Mouse (Mus musculus): ENCODE measurements around the gene Cdh23. TPM values are rescaled to one million over a fixed set of nuclear protein-coding genes. Genes with fewer than 3 reads are reported as not detected.
A peak's percentile ranks its signal among the peaks of the same experiment; 100 is the strongest.

Gene Cdh23
- polyA plus RNA-seq, 1 experiment from 2014 or later, result 2.0 TPM

DNA sequence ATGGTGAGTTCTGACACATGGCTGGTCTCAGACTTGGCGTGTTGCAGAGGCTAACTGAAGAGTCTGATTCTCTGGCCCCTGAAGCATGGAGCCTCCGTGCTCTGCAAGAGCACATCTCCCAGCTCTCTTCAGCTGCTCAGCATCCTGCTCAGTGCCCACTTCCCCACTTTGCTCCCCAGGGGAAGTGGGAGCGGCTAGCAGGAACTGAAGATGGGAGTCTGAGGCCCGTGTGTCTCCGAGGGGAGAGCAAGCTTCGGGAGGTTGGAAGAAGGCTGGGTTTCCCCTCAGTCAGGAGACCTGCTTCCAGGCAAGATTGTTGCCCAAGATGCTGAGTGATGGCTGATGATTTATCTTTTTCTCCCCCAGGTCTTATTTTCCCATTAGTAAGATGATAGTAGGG, 422.9 kb downstream of the Cdh23 start:
- Histone ChIP-seq H3K4me3 (ENCODE audit: low read depth, low read length) (no peak overlapping the region), H3K27me3 (replicated peaks; ENCODE audit: control insufficient read depth, insufficient read depth, low read length) (no peaks in the 10 kb centered on the region), H3K36me3 (ENCODE audit: control insufficient read depth, insufficient read depth, low read length) (no peaks in the 10 kb centered on the region), H3K9me3 (replicated peaks; ENCODE audit: control insufficient read depth, low read length) (no peaks in the 10 kb centered on the region), H3K4me2 (ENCODE audit: low read length) (no peak overlapping the region), H3K9ac (ENCODE audit: low read length) (no peak overlapping the region), H3K4me1 (ENCODE audit: control insufficient read depth, insufficient read depth, low read length) (peaks cover 2% of the 10 kb centered on the region; the same call in 1 of the 2 replicates), H3K27ac (ENCODE audit: low read depth, low read length) (no peak overlapping the region)
- WGBS, result 80% methylated on average over 6 of the region's 6 CpGs
- DNase-seq (ENCODE audit: low spot score) (no peak), ATAC-seq (no peak)

DNA sequence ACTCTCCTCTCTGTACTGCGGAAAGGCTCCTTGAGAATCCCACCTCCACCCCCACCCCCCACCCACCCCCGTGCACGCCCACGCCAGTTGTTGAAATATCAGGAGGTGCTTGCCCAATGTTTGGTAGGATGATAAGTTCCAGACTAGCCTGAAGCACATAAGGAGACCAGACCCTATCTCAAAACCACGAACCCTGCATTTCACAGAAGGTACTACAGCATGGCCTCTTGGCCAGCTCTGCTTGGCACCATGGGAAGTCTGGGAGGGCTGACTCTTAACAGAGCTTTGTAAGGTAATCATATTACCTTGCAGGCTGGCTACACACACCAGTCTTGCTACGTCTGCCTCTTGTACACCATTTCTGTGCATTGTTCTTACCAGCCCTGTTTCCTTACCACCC, 424.0 kb downstream of the Cdh23 start:
- no peak for DNase-seq (ENCODE audit: low spot score)
- H3K36me3 ChIP-seq (ENCODE audit: control insufficient read depth, insufficient read depth, low read length), result no peaks in the 10 kb centered on the region
- H3K4me1 ChIP-seq (ENCODE audit: control insufficient read depth, insufficient read depth, low read length), result no peaks in the 10 kb centered on the region
- no peak overlapping the region for H3K4me3 ChIP-seq (ENCODE audit: low read depth, low read length)
- WGBS, result 72% methylated on average over 6 of the region's 6 CpGs
- H3K27ac ChIP-seq (ENCODE audit: low read depth, low read length), result no peak overlapping the region
- no peak for ATAC-seq
- H3K9ac ChIP-seq (ENCODE audit: low read length), result no peak overlapping the region
- no peak overlapping the region for H3K4me2 ChIP-seq (ENCODE audit: low read length)
- H3K9me3 ChIP-seq (replicated peaks; ENCODE audit: control insufficient read depth, low read length), result no peaks in the 10 kb centered on the region
- no peaks in the 10 kb centered on the region for H3K27me3 ChIP-seq (replicated peaks; ENCODE audit: control insufficient read depth, insufficient read depth, low read length)

DNA sequence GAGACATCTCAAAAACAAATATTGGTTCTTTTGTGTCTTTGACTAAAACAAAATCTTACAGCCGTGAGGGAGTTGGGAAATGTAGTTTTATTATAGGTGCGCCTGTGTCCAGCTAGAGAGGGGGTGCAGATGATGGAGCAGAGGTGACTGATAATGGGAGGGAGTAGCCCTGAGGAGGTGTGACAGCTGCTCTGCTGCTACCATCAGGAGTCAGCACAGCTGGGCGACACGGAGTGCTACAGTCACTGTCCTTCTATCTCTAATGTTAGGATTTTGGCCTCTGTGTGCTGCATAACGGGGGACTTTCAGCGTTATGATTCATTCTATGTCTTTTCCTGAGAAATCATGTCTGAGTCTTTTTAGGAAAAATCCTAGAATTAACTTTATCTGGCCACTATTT, 425.3 kb downstream of the Cdh23 start:
- no peaks in the 10 kb centered on the region for H3K27me3 ChIP-seq (replicated peaks; ENCODE audit: control insufficient read depth, insufficient read depth, low read length)
- H3K4me1 ChIP-seq (ENCODE audit: control insufficient read depth, insufficient read depth, low read length), result no peaks in the 10 kb centered on the region
- 85% methylated on average over 6 of the region's 6 CpGs for WGBS
- ATAC-seq, result no peak
- H3K9ac ChIP-seq (ENCODE audit: low read length), result no peak overlapping the region
- no peaks in the 10 kb centered on the region for H3K36me3 ChIP-seq (ENCODE audit: control insufficient read depth, insufficient read depth, low read length)
- no peak overlapping the region for H3K27ac ChIP-seq (ENCODE audit: low read depth, low read length)
- H3K9me3 ChIP-seq (replicated peaks; ENCODE audit: control insufficient read depth, low read length), result no peaks in the 10 kb centered on the region
- DNase-seq (ENCODE audit: low spot score), result no peak
- H3K4me2 ChIP-seq (ENCODE audit: low read length), result no peak overlapping the region
- H3K4me3 ChIP-seq (ENCODE audit: low read depth, low read length), result no peak overlapping the region

DNA sequence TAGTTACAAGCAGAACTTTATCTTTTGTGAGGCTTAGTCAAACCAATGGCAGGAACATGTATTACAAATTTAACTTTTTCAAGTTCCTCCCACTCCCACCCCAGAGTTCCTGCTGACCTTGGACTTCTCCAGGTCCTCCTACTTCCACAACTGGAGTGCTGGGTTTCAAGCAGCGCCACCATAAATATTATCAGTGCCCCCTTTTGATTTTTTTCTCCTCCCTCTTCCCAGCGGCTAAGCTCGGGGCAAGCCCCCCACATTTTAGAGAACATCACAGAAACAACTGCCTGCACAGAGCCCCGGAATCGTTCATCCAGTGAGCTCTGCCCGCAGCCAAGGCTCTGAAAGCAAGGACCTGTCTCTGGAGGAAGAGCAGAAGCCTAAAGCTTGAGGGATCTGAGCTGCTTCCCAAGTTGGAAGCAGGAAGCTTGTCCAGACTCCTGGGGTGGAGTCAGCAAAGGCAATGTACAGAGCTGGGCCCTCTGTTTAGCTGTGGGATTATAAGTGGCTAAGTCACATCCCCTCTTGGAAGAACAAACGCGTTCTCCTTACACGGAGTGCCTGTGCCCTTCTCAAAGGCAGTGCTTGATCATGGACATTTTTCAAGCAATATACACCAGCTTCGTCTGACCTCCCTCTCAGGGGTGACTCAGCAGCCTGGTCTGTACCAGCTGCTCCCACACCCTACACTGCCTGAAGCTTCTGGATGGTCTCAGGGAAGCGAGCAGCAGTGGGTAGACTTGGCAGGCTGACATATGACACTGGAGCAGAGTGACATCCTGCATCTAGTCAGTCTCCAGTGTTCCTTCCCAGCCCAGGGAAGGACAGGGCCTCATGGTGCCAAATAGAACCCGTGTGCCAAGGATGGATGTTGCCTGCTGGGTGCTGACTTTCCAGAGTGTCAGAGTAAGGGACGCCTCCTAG, 426.9 kb downstream of the Cdh23 start:
- WGBS, result 84% methylated on average over 13 of the region's 13 CpGs
- no peaks in the 10 kb centered on the region for H3K9me3 ChIP-seq (replicated peaks; ENCODE audit: control insufficient read depth, low read length)
- no peaks in the 10 kb centered on the region for H3K4me1 ChIP-seq (ENCODE audit: control insufficient read depth, insufficient read depth, low read length)
- no peak overlapping the region for H3K9ac ChIP-seq (ENCODE audit: low read length)
- ATAC-seq, result no peak
- H3K4me3 ChIP-seq (ENCODE audit: low read depth, low read length), result no peak overlapping the region
- no peak for DNase-seq (ENCODE audit: low spot score)
- H3K27ac ChIP-seq (ENCODE audit: low read depth, low read length), result no peak overlapping the region
- no peak overlapping the region for H3K4me2 ChIP-seq (ENCODE audit: low read length)
- H3K27me3 ChIP-seq (replicated peaks; ENCODE audit: control insufficient read depth, insufficient read depth, low read length), result no peaks in the 10 kb centered on the region
- H3K36me3 ChIP-seq (ENCODE audit: control insufficient read depth, insufficient read depth, low read length), result no peaks in the 10 kb centered on the region

DNA sequence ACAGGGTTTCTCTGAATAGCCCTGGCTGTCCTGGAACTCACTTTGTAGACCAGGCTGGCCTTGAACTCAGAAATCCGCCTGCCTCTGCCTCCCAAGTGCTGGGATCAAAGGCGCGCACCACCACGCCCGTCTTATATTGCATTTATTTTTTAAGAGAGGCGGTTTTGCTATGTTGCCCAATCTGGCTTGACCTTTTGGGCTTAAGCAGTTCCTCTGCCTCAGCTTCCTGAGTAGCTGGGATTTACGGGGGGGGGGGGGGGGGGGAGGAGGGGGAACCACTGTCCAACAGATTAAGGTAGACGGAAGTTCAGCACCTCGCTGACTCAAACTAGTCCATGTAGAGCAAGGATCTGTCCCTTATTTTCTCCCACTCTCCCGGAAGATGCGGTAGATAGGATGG, 427.6 kb downstream of the Cdh23 start:
- Histone ChIP-seq H3K27me3 (replicated peaks; ENCODE audit: control insufficient read depth, insufficient read depth, low read length) (no peaks in the 10 kb centered on the region), H3K9ac (ENCODE audit: low read length) (no peak overlapping the region)
- WGBS, result 86% methylated on average over 10 of the region's 11 CpGs

DNA sequence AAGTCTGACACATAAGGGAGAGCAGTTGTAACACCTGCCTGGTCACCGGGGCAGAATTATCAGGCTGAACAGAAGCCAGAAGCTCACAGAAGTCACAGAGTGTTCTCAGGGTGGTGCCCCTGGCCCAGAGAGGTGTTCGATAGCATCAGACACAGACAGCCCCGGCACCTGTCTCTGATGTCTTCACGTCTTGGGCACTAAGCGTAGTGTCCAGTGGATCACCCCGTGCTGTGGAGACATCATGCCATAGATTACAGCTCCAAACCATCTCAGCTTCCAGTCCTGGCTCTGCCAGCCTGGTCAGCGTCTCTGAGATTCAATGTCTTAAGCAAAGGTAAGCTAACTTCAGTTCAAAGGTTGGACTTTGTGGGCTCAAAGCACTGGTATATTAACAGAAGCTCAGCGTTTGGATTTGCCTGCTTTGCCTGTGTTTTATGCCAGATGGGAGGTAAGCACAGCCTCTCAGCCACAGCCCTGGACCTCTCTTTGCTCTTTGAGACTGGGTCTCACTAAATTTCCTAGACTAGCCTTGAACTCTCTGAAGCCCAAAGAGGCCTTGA, 429.4 kb downstream of the Cdh23 start:
- no peaks in the 10 kb centered on the region for H3K36me3 ChIP-seq (ENCODE audit: control insufficient read depth, insufficient read depth, low read length)
- no peak overlapping the region for H3K4me3 ChIP-seq (ENCODE audit: low read depth, low read length)
- H3K9me3 ChIP-seq (replicated peaks; ENCODE audit: control insufficient read depth, low read length), result no peaks in the 10 kb centered on the region
- H3K4me2 ChIP-seq (ENCODE audit: low read length), result no peak overlapping the region
- no peaks in the 10 kb centered on the region for H3K27me3 ChIP-seq (replicated peaks; ENCODE audit: control insufficient read depth, insufficient read depth, low read length)
- ATAC-seq, result no peak
- peaks cover 3% of the 10 kb centered on the region; the same call in 1 of the 2 replicates for H3K4me1 ChIP-seq (ENCODE audit: control insufficient read depth, insufficient read depth, low read length)
- H3K9ac ChIP-seq (ENCODE audit: low read length), result no peak overlapping the region
- no peak for DNase-seq (ENCODE audit: low spot score)
- WGBS, result 96% methylated on average over 8 of the region's 8 CpGs
- no peak overlapping the region for H3K27ac ChIP-seq (ENCODE audit: low read depth, low read length)

More for the DNA sequence above, 427.6 kb downstream of the Cdh23 start:
- Histone ChIP-seq H3K4me1 (ENCODE audit: control insufficient read depth, insufficient read depth, low read length) (no peaks in the 10 kb centered on the region), H3K9me3 (replicated peaks; ENCODE audit: control insufficient read depth, low read length) (no peaks in the 10 kb centered on the region), H3K36me3 (ENCODE audit: control insufficient read depth, insufficient read depth, low read length) (no peaks in the 10 kb centered on the region), H3K4me3 (ENCODE audit: low read depth, low read length) (no peak overlapping the region), H3K27ac (ENCODE audit: low read depth, low read length) (no peak overlapping the region), H3K4me2 (ENCODE audit: low read length) (no peak overlapping the region)
- no peak for DNase-seq (ENCODE audit: low spot score)
- ATAC-seq, result no peak

DNA sequence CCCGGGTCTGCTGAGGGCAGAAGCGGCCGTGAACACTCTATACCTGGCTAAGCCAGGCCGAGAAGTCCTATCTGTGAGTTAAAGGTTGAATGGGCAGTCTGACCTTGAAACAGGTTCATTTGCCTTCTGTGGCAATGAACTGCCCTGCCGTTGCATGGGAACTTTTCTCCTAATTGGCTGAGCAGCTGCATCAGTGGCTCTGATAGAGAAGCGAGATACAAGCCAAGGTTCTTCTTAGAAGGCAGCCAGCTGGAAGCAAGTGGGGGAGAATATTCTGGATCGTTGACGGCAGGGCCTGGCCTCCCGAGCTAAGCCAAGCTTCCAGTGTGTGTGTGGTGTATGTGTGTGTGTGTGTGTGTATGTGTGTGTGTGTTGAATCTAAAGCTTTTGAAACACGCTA, 431.0 kb downstream of the Cdh23 start:
- no peaks in the 10 kb centered on the region for H3K9me3 ChIP-seq (replicated peaks; ENCODE audit: control insufficient read depth, low read length)
- no peak overlapping the region for H3K27ac ChIP-seq (ENCODE audit: low read depth, low read length)
- H3K4me1 ChIP-seq (ENCODE audit: control insufficient read depth, insufficient read depth, low read length), result peaks cover 3% of the 10 kb centered on the region; the same call in 1 of the 2 replicates
- no peak overlapping the region for H3K9ac ChIP-seq (ENCODE audit: low read length)
- DNase-seq (ENCODE audit: low spot score) (peak; percentile 60), ATAC-seq (no peak)
- no peak overlapping the region for H3K4me2 ChIP-seq (ENCODE audit: low read length)
- no peak overlapping the region for H3K4me3 ChIP-seq (ENCODE audit: low read depth, low read length)
- no peaks in the 10 kb centered on the region for H3K27me3 ChIP-seq (replicated peaks; ENCODE audit: control insufficient read depth, insufficient read depth, low read length)
- 52% methylated on average over 10 of the region's 10 CpGs for WGBS
- no peaks in the 10 kb centered on the region for H3K36me3 ChIP-seq (ENCODE audit: control insufficient read depth, insufficient read depth, low read length)

DNA sequence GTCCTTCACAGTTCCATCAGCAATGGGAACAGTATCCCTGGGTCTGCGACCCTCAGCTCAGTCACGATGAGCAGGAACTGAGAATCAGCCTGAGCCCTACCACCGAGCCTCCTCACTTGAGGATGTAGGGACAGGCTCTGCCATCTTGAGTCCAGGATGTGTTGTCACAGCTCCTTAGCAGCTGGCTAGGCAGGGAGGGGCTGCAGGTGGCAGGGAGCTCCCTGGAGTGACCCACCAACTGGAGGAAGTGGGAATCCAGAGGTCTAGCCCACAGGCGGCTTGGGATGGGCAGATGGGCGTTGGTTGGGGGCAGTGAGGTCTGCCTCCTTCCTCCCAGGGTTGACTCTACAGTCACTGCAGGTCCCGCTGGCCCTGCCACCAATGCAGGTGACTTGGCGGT, 432.9 kb downstream of the Cdh23 start:
- Histone ChIP-seq H3K27me3 (replicated peaks; ENCODE audit: control insufficient read depth, insufficient read depth, low read length) (no peaks in the 10 kb centered on the region), H3K4me2 (ENCODE audit: low read length) (no peak overlapping the region), H3K4me1 (ENCODE audit: control insufficient read depth, insufficient read depth, low read length) (peaks cover 3% of the 10 kb centered on the region; the same call in 1 of the 2 replicates), H3K9ac (ENCODE audit: low read length) (no peak overlapping the region), H3K27ac (ENCODE audit: low read depth, low read length) (no peak overlapping the region), H3K36me3 (ENCODE audit: control insufficient read depth, insufficient read depth, low read length) (no peaks in the 10 kb centered on the region), H3K4me3 (ENCODE audit: low read depth, low read length) (no peak overlapping the region), H3K9me3 (replicated peaks; ENCODE audit: control insufficient read depth, low read length) (no peaks in the 10 kb centered on the region)
- ATAC-seq (no peak), DNase-seq (ENCODE audit: low spot score) (no peak)
- 94% methylated on average over 7 of the region's 7 CpGs for WGBS

DNA sequence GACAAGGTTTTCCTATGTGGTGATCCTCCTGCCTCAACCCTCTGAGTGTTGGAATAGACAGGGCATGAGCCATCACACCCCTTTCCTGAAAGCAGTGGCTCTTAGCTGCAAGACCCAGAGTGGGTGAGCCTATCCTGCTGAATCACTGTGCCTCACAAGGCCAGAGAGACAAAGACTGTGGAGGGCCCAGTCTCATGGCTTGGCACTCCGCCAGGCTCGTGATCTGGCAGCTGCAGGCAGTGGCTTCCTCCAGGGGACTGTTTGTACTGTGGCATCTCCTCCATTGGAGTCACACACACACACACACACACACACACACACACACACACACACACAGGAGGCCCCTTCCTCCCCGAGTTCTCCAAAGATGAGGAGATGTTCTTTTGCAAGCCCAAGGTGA, 433.9 kb downstream of the Cdh23 start:
- Histone ChIP-seq H3K4me3 (ENCODE audit: low read depth, low read length) (no peak overlapping the region), H3K9me3 (replicated peaks; ENCODE audit: control insufficient read depth, low read length) (no peaks in the 10 kb centered on the region), H3K4me2 (ENCODE audit: low read length) (no peak overlapping the region), H3K27ac (ENCODE audit: low read depth, low read length) (peak overlapping the region; percentile 70), H3K9ac (ENCODE audit: low read length) (no peak overlapping the region), H3K27me3 (replicated peaks; ENCODE audit: control insufficient read depth, insufficient read depth, low read length) (no peaks in the 10 kb centered on the region), H3K4me1 (ENCODE audit: control insufficient read depth, insufficient read depth, low read length) (peaks cover 3% of the 10 kb centered on the region; the same call in 1 of the 2 replicates), H3K36me3 (ENCODE audit: control insufficient read depth, insufficient read depth, low read length) (no peaks in the 10 kb centered on the region)
- DNase-seq (ENCODE audit: low spot score) (peak; percentile 93), ATAC-seq (peak; percentile 94)
- 8% methylated on average over 3 of the region's 3 CpGs for WGBS
